Mouse (Mus musculus) adrenal gland, adult 18-20 months (tissue): Measurements from ENCODE around the gene Rad51b. TPM values are rescaled to one million over a fixed set of nuclear protein-coding genes. Genes with fewer than 3 reads are reported as not detected.

ENCODE experiments used
- DNase-seq, 2 experiments: peaks; one replicate each; pipeline ENCODE4 v3.0.0; 2021 to 2022; ENCODE audit warnings: low spot score in 2 of 2
- total RNA-seq, 2 experiments: library from RNA; stranded (reverse); gene quantifications; 1 replicate in 1 of 2; 2 replicates in 1 of 2; pipeline ENCODE4 v1.2.3; 2021

The Rad51b gene
- total RNA-seq, 2 experiments from 2014 or later = 0.26 to 0.46 TPM

- no peak for DNase-seq
These were observed 552.9 kb downstream of the Rad51b start for GRCm38 (mm10) chr12:79850021-79850420.

- no peak for DNase-seq
These were observed 554.8 kb downstream of the Rad51b start for GRCm38 (mm10) chr12:79851898-79852297.

GRCm38 (mm10) chr12:79852606-79853005 is 555.5 kb downstream of the Rad51b start:
- no peak for DNase-seq

- DNase-seq = no peak
These were observed 556.9 kb downstream of the Rad51b start for GRCm38 (mm10) chr12:79853901-79854490.

GRCm38 (mm10) chr12:79854507-79854906 is 557.4 kb downstream of the Rad51b start:
- DNase-seq = no peak

GRCm38 (mm10) chr12:79856116-79856909 is 559.2 kb downstream of the Rad51b start:
- peak in 1 of 2 experiments; percentile 47 for DNase-seq

- no peak for DNase-seq
These were observed 560.6 kb downstream of the Rad51b start for GRCm38 (mm10) chr12:79857704-79858103.

GRCm38 (mm10) chr12:79858336-79858735 is 561.3 kb downstream of the Rad51b start:
- DNase-seq = no peak

GRCm38 (mm10) chr12:79859354-79860247 is 562.5 kb downstream of the Rad51b start:
- DNase-seq = peak in 1 of 2 experiments; percentile 48

- DNase-seq = no peak
These were observed 563.1 kb downstream of the Rad51b start for GRCm38 (mm10) chr12:79860248-79860555.

Other genes with a start within 250 kb of the Rad51b start
- 1 to 10 TPM; 7.5 to 9.6 TPM for gene Pigh, start 207.6 kb upstream of the Rad51b start, total RNA-seq
- under 1 TPM; 0.48 to 0.50 TPM for gene Arg2, start 166.5 kb upstream of the Rad51b start, total RNA-seq
- gene Vti1b, start 124.6 kb upstream of the Rad51b start, total RNA-seq = 100 to 1,000 TPM; 121 to 131 TPM
- 10 to 100 TPM; 18.6 to 20.2 TPM for gene Rdh11, start 105.0 kb upstream of the Rad51b start, total RNA-seq
- under 1 TPM; 0.53 to 0.64 TPM for gene Rdh12, start 88.4 kb upstream of the Rad51b start, total RNA-seq
- gene Zfyve26, start 978 bp upstream of the Rad51b start, total RNA-seq = 10 to 100 TPM; 18.7 to 22.5 TPM